Mouse (Mus musculus): ENCODE results near the gene Bak1. TPM values are rescaled to one million over a fixed set of nuclear protein-coding genes. Genes with fewer than 3 reads are reported as not detected.

Bak1 gene
- total RNA-seq (2021) = 10 to 100 TPM; 16.9 to 21.0 TPM
- long read RNA-seq, experiment 1, partial matches to known transcripts = 0 of 30 reads
- long read RNA-seq, experiment 1, other reads (novel, unspliced or antisense) = 28 of 30 reads
- long read RNA-seq, experiment 2, partial matches to known transcripts = 0 of 13 reads
- long read RNA-seq, experiment 2, other reads (novel, unspliced or antisense) = 12 of 13 reads

GRCm38 (mm10) chr17:27028909-27029308 is at the start of gene Bak1:
Gene Bak1, minus strand, starts transcription at chr17:27029009.
- DNase-seq = no peak

GRCm38 (mm10) chr17:27078499-27078898 is 49.7 kb upstream of the Bak1 start:
- DNase-seq = no peak

- DNase-seq = no peak
Measured at GRCm38 (mm10) chr17:27077920-27078319, 49.1 kb upstream of the Bak1 start.

GRCm38 (mm10) chr17:27077133-27077532 is 48.3 kb upstream of the Bak1 start:
- no peak for DNase-seq

- no peak for DNase-seq
Measured at GRCm38 (mm10) chr17:27074849-27075745, 46.3 kb upstream of the Bak1 start.

GRCm38 (mm10) chr17:27074236-27074635 is 45.4 kb upstream of the Bak1 start:
- no peak for DNase-seq

GRCm38 (mm10) chr17:27073778-27074177 is 45.0 kb upstream of the Bak1 start:
- DNase-seq = no peak

- DNase-seq = no peak
Measured at GRCm38 (mm10) chr17:27073126-27073525, 44.3 kb upstream of the Bak1 start.

GRCm38 (mm10) chr17:27072363-27072762 is 43.6 kb upstream of the Bak1 start:
- no peak for DNase-seq

- DNase-seq = no peak
Measured at GRCm38 (mm10) chr17:27071630-27072029, 42.8 kb upstream of the Bak1 start.

GRCm38 (mm10) chr17:27070913-27071312 is 42.1 kb upstream of the Bak1 start:
- no peak for DNase-seq

GRCm38 (mm10) chr17:27069071-27069470 is 40.3 kb upstream of the Bak1 start:
- DNase-seq = no peak

- no peak for DNase-seq
Measured at GRCm38 (mm10) chr17:27066065-27066464, 37.3 kb upstream of the Bak1 start.

GRCm38 (mm10) chr17:27064195-27064594 is 35.4 kb upstream of the Bak1 start:
- no peak for DNase-seq

- DNase-seq = no peak
Measured at GRCm38 (mm10) chr17:27063717-27064116, 34.9 kb upstream of the Bak1 start.

- DNase-seq = no peak
Measured at GRCm38 (mm10) chr17:27062684-27063083, 33.9 kb upstream of the Bak1 start.

- no peak for DNase-seq
Measured at GRCm38 (mm10) chr17:27061727-27062126, 32.9 kb upstream of the Bak1 start.

GRCm38 (mm10) chr17:27060698-27061097 is 31.9 kb upstream of the Bak1 start:
- DNase-seq = no peak

GRCm38 (mm10) chr17:27057517-27058055 is 28.8 kb upstream of the Bak1 start:
- DNase-seq = no peak

GRCm38 (mm10) chr17:27056812-27057516 is 28.2 kb upstream of the Bak1 start, which contains the start of gene Itpr3:
Gene Itpr3, plus strand, starts transcription at chr17:27057304.
- peak; percentile 81 for DNase-seq

- DNase-seq = peak; percentile 79
Measured at GRCm38 (mm10) chr17:27056170-27056569, 27.4 kb upstream of the Bak1 start.

- DNase-seq = peak; percentile 44
Measured at GRCm38 (mm10) chr17:27051514-27051913, 22.7 kb upstream of the Bak1 start.

GRCm38 (mm10) chr17:27050853-27051252 is 22.0 kb upstream of the Bak1 start:
- DNase-seq = no peak

All from gastrocnemius, postnatal 25 days (tissue).